In genomic region chr8:77549881-77550580, GRCm38 (mm10) we compare ENCODE assay signal across 8 mouse cellular contexts. TPM values are rescaled to one million over a fixed set of nuclear protein-coding genes. Genes with fewer than 3 reads are reported as not detected.
DNase-seq lines count a peak whose midpoint lies in the region; ATAC-seq lines count a peak whose summit lies in the region.

No protein-coding gene starts in this region.

- H3K9ac ChIP-seq in heart, embryonic 13.5 days, result peak overlapping the region; percentile 97
- H3K9ac ChIP-seq in stomach, embryonic 14.5 days (replicated peaks; ENCODE audit: low read depth, low read length), result peak overlapping the region; percentile 91

- DNase-seq in adrenal gland, adult 8-10 months, result peak; percentile 31
- no peak for DNase-seq in adrenal gland, adult 18-20 months (ENCODE audit: low spot score in 2 of 2)
- DNase-seq in MEL-GATA-1-ER (ENCODE audit: extremely low read depth, low read depth), result peak; percentile 68
- DNase-seq in kidney, postnatal 10 days, result peak; percentile 48
- peak; percentile 75 for DNase-seq in lung, postnatal 36 days

- H3K27ac ChIP-seq in heart, embryonic 13.5 days (replicated peaks), result peak overlapping the region; percentile 93
- no peak overlapping the region for H3K27ac ChIP-seq in stomach, embryonic 14.5 days (ENCODE audit: low read length)

- H3K36me3 ChIP-seq in heart, embryonic 13.5 days, result peaks cover 38% of the 10 kb centered on the region
- H3K36me3 ChIP-seq in stomach, embryonic 14.5 days (ENCODE audit: control insufficient read depth, insufficient read depth, low read length), result peaks cover 20% of the 10 kb centered on the region

- no peaks in the 10 kb centered on the region for H3K27me3 ChIP-seq in heart, embryonic 13.5 days (replicated peaks)
- H3K27me3 ChIP-seq in stomach, embryonic 14.5 days (ENCODE audit: control insufficient read depth, insufficient read depth, low read length), result no peaks in the 10 kb centered on the region

- ATAC-seq in common myeloid progenitor, adult 5-6 weeks (replicated peaks; ENCODE audit: low read depth, poor library complexity, severe bottlenecking), result peak; percentile 87
- ATAC-seq in heart, embryonic 13.5 days (ENCODE audit: extremely low read depth, insufficient number of reproducible peaks, low FRiP score, low TSS enrichment), result no peak
- no peak for ATAC-seq in stomach, embryonic 14.5 days (ENCODE audit: insufficient number of reproducible peaks, insufficient read depth, low FRiP score, low read depth)

- 17% methylated on average over 7 of the region's 7 CpGs for WGBS in heart, embryonic 13.5 days
- WGBS in stomach, embryonic 14.5 days, result 17% methylated on average over 7 of the region's 7 CpGs

- H3K4me2 ChIP-seq in heart, embryonic 13.5 days, result peak overlapping the region; percentile 94
- H3K4me2 ChIP-seq in stomach, embryonic 14.5 days (replicated peaks; ENCODE audit: low read depth, low read length), result peak overlapping the region; percentile 75

- peak overlapping the region; percentile 93 for H3K4me3 ChIP-seq in heart, embryonic 13.5 days
- peak overlapping the region; percentile 78 for H3K4me3 ChIP-seq in stomach, embryonic 14.5 days (ENCODE audit: low read depth, low read length)

- no peaks in the 10 kb centered on the region for H3K9me3 ChIP-seq in heart, embryonic 13.5 days
- 0 out of 2 replicates have a peak, but pooled peaks cover 3% of the 10 kb centered on the region for H3K9me3 ChIP-seq in stomach, embryonic 14.5 days (ENCODE audit: control insufficient read depth, low read depth, low read length)

- peaks cover 16% of the 10 kb centered on the region for H3K4me1 ChIP-seq in heart, embryonic 13.5 days
- no peaks in the 10 kb centered on the region for H3K4me1 ChIP-seq in stomach, embryonic 14.5 days (ENCODE audit: control insufficient read depth, insufficient read depth, low read length)

RNA-seq across cellular contexts. Expression of gene Prmt9, which starts 0.8 kb away (rescaled TPM):
- 10 to 100 TPM; 17.0 to 21.5 (median 19.6) TPM for total RNA-seq in adrenal gland, adult 8-10 months (2022)
- total RNA-seq in adrenal gland, adult 18-20 months (2021), result 10 to 100 TPM; 13.5 to 19.6 TPM
- 21.9 and 23.2 TPM in 2 replicates for total RNA-seq in common myeloid progenitor, adult 5-6 weeks (2017)
- 10.0 and 13.0 TPM in 2 replicates for polyA plus RNA-seq in heart, embryonic 13.5 days (2015; fragmentation: Nextera tagmentation; extraction: Ambion mirVana)
- 21.4 and 21.7 TPM in 2 replicates for polyA plus RNA-seq in stomach, embryonic 14.5 days (2014; fragmentation: Nextera tagmentation; extraction: Ambion mirVana)

RNA-seq across cellular contexts. Expression of gene Arhgap10, which starts 32.3 kb away (rescaled TPM):
- total RNA-seq in adrenal gland, adult 8-10 months (2022), result 10 to 100 TPM; 14.7 to 37.5 (median 18.3) TPM
- total RNA-seq in adrenal gland, adult 18-20 months (2021), result 10 to 100 TPM; 12.3 to 26.2 TPM
- 22.4 and 30.7 TPM in 2 replicates for total RNA-seq in common myeloid progenitor, adult 5-6 weeks (2017)
- 20.3 and 20.7 TPM in 2 replicates for polyA plus RNA-seq in heart, embryonic 13.5 days (2015; fragmentation: Nextera tagmentation; extraction: Ambion mirVana)
- 34.6 and 38.2 TPM in 2 replicates for polyA plus RNA-seq in stomach, embryonic 14.5 days (2014; fragmentation: Nextera tagmentation; extraction: Ambion mirVana)

Comparison
In these comparisons a context has a peak if more than half of its experiments do, and no peak if none do; other contexts are left out.
1. DNase-seq: peak in adrenal gland, adult 8-10 months (single experiment), MEL-GATA-1-ER (single experiment), kidney, postnatal 10 days (single experiment) and lung, postnatal 36 days (single experiment); none in adrenal gland, adult 18-20 months (0 of 2).